Mouse (Mus musculus) intestine, postnatal 0 days (tissue): Measurements from ENCODE around the gene Hnrnpa1. TPM values are rescaled to one million over a fixed set of nuclear protein-coding genes. Genes with fewer than 3 reads are reported as not detected.

ENCODE experiments used
- ATAC-seq: fragments of 200-750 bp; cut with Nextera tagmentation; 2 replicates; pipeline ENCODE4 v1.8.0; 2017; ENCODE audit warnings: mild to moderate bottlenecking, moderate TSS enrichment, moderate library complexity
- H3K27ac ChIP-seq: fragments of 300-500 bp; sonication (generic); 2 replicates; pipeline ENCODE4 v1.5.1; 2014; ENCODE audit warnings: mild to moderate bottlenecking, low read depth, low read length, moderate library complexity
- H3K27me3 ChIP-seq: fragments of 300-500 bp; sonication (generic); replicated peaks from 2 replicates; pipeline ENCODE4 v1.6.1; 2014; ENCODE audit warnings: low read length, mixed read lengths; ENCODE audit not compliant: control insufficient read depth, insufficient read depth
- H3K36me3 ChIP-seq: fragments of 300-500 bp; sonication (generic); 2 replicates; pipeline ENCODE4 v1.6.1; 2014; ENCODE audit warnings: mild to moderate bottlenecking, moderate library complexity; ENCODE audit not compliant: control insufficient read depth, insufficient read depth
- H3K4me1 ChIP-seq: fragments of 300-500 bp; sonication (generic); replicated peaks from 2 replicates; pipeline ENCODE4 v1.6.1; 2014; ENCODE audit warnings: antibody characterized with exemption, low read length, mixed read lengths; ENCODE audit not compliant: control insufficient read depth, insufficient read depth
- H3K4me2 ChIP-seq: fragments of 300-500 bp; sonication (generic); replicated peaks from 2 replicates; pipeline ENCODE4 v1.6.1; 2014; ENCODE audit warnings: low read depth, mild to moderate bottlenecking, moderate library complexity
- H3K4me3 ChIP-seq: fragments of 300-500 bp; sonication (generic); 2 replicates; pipeline ENCODE4 v1.5.1; 2014; ENCODE audit warnings: low read depth, low read length
- H3K9ac ChIP-seq: fragments of 300-500 bp; sonication (generic); 2 replicates; pipeline ENCODE4 v1.6.1; 2014; ENCODE audit warnings: mild to moderate bottlenecking, low read depth, low read length
- H3K9me3 ChIP-seq: fragments of 300-500 bp; sonication (generic); 2 replicates; pipeline ENCODE4 v1.6.1; 2016; ENCODE audit warnings: mixed run types; ENCODE audit not compliant: control insufficient read depth
- CTCF ChIP-seq: sonication (generic); IDR thresholded peaks from 2 replicates; pipeline ENCODE4 v1.5.1; 2016; ENCODE audit warnings: low read depth, mild to moderate bottlenecking, control low read depth, antibody characterized with exemption, moderate library complexity
- WGBS: fragments of 180-500 bp; shearing (Covaris S2); extraction: QIAGEN DNeasy Blood & Tissue Kit; methylation state at CpG from one replicate; pipeline ENCODE4 v1.1.7; 2014; 5-methylcytosine and 5-hydroxymethylcytosine counted together
- polyA plus RNA-seq: library from polyadenylated mRNA; unstranded; fragments of >200 nt; fragmentation: Nextera tagmentation; extraction: Ambion mirVana; gene quantifications from 2 replicates; pipeline ENCODE4 v1.2.1, GENCODE M21; 2015

Hnrnpa1 gene
- polyA plus RNA-seq, 1 experiment from 2014 or later: 219 TPM

DNA sequence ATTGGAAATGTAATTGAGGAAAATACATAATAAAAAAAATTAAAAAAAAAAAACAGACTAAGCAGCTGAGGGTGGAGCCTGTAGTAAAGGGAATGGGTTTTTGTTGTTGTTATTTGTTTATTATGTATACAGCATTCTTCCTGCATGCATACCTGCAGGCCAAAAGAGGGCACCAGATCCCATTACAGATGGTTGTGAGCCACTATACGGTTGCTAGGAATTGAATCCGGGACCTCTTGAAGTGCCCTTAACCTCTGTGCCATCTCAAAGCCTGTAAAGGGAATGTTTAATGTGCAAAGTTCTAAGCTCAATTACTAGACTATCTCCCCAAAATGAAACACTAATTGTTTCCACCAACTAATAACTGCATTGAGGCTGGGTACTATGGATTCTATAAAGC is 16.1 kb upstream of the Hnrnpa1 start:
- 80% methylated on average over 2 of the region's 2 CpGs for WGBS
- Histone ChIP-seq H3K36me3 (no peaks in the 10 kb centered on the region), H3K4me3 (no peak overlapping the region), H3K9ac (no peak overlapping the region), H3K4me2 (no peak overlapping the region), H3K27ac (no peak overlapping the region), H3K27me3 (no peaks in the 10 kb centered on the region), H3K4me1 (no peaks in the 10 kb centered on the region), H3K9me3 (no peaks in the 10 kb centered on the region)
- TF ChIP-seq CTCF: peak; percentile 16; the same call in 1 of the 2 replicates
- ATAC-seq: no peak

DNA sequence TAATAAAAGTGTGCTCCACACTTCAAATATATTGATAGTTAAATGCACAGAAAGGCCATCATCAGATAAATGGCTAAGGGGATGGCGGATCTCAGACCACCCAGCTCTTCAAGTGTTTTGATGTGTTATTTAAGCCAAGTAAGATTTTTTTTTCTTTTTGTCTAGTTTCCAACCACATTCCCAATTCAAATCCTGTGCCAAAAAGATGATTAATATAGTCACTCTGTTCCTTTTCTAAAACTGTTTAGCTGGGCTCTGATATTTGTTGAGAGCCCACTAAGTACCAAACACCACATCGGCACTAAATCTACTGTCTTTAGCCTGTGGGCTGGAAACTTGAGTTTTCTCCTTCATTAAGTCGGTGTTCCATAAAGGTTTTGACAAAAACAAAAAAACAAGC is 13.2 kb upstream of the Hnrnpa1 start:
- no peak overlapping the region for H3K4me2 ChIP-seq
- no peak overlapping the region for H3K4me3 ChIP-seq
- no peaks in the 10 kb centered on the region for H3K4me1 ChIP-seq
- no peak for TF ChIP-seq CTCF
- H3K27ac ChIP-seq: no peak overlapping the region
- WGBS: 67% methylated on average over 3 of the region's 3 CpGs
- ATAC-seq: no peak
- no peaks in the 10 kb centered on the region for H3K36me3 ChIP-seq
- no peak overlapping the region for H3K9ac ChIP-seq
- no peaks in the 10 kb centered on the region for H3K9me3 ChIP-seq
- no peaks in the 10 kb centered on the region for H3K27me3 ChIP-seq

DNA sequence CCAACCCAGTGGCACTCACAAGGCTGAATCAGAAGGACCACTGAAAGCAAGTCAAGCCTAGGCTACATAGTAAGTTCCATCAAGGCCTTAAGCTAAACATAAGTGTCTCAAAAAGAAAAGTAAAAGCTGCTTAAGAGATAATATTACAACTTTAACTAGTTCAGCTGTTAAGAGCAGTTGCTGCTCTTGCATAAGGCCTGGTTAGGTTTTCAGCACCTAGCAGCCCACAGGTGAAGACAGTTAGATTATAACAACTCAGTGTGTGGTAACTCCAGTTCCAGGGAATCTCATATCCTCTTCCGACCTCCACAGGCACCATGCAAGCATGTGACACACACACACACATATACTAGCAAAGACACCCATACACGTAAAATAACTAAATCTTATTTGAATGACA is 12.7 kb upstream of the Hnrnpa1 start:
- Histone ChIP-seq H3K27me3 (no peaks in the 10 kb centered on the region), H3K4me3 (no peak overlapping the region), H3K27ac (0 out of 2 replicates have a peak overlapping the region, but pooled peaks have one; percentile 0), H3K9ac (no peak overlapping the region), H3K9me3 (no peaks in the 10 kb centered on the region), H3K36me3 (no peaks in the 10 kb centered on the region), H3K4me2 (no peak overlapping the region), H3K4me1 (no peaks in the 10 kb centered on the region)
- no peak for TF ChIP-seq CTCF
- no peak for ATAC-seq
- WGBS: 42% methylated on average over 2 of the region's 2 CpGs

DNA sequence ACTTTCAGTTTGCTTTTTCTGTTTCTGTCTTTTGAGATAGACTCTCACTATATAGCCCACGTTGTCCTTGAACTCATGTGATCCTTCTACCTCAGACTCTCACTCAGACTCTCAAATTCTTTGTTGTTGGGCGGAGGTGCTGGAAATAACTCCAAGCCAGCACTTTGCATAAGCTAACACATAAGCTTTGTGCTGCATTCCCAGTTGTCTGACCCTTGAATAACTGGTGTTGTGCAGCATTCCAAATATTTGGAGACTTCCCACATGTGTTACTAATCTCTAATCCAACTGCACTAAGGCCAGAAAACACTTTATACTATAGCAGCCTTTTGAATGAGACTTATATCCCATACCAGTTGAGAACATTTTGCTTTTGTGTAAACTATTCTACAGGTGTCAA is 11.3 kb upstream of the Hnrnpa1 start:
- no peak for TF ChIP-seq CTCF
- H3K4me2 ChIP-seq: no peak overlapping the region
- no peak overlapping the region for H3K9ac ChIP-seq
- WGBS: 59% methylated on average over 2 of the region's 2 CpGs
- H3K36me3 ChIP-seq: no peaks in the 10 kb centered on the region
- no peaks in the 10 kb centered on the region for H3K9me3 ChIP-seq
- H3K27ac ChIP-seq: no peak overlapping the region
- H3K4me1 ChIP-seq: no peaks in the 10 kb centered on the region
- no peak overlapping the region for H3K4me3 ChIP-seq
- no peak for ATAC-seq
- no peaks in the 10 kb centered on the region for H3K27me3 ChIP-seq

DNA sequence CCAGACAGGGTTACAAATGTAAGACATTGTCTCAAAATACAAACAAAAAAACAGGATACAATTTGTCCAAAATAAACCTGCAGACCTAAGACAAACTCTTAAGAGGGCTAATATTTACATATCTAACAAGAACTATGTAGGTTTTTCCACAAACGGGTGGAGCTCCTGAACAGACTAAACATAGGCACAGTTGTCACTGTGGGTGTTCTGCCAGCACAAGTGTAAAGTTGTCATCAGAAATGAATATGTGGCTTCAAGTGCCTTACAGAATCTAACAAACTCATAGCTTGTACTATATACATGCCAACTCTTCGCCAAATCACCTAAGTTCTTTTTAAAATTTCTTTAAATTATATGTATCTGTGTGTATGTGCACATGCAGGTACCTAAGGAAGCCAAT is 7.1 kb upstream of the Hnrnpa1 start:
- ATAC-seq: no peak
- 63% methylated on average over 2 of the region's 2 CpGs for WGBS
- Histone ChIP-seq H3K4me2 (no peak overlapping the region), H3K27me3 (no peaks in the 10 kb centered on the region), H3K27ac (no peak overlapping the region; the same call in 1 of the 2 replicates), H3K4me1 (no peaks in the 10 kb centered on the region), H3K9ac (no peak overlapping the region), H3K4me3 (no peak overlapping the region), H3K36me3 (no peaks in the 10 kb centered on the region), H3K9me3 (no peaks in the 10 kb centered on the region)
- no peak for TF ChIP-seq CTCF

DNA sequence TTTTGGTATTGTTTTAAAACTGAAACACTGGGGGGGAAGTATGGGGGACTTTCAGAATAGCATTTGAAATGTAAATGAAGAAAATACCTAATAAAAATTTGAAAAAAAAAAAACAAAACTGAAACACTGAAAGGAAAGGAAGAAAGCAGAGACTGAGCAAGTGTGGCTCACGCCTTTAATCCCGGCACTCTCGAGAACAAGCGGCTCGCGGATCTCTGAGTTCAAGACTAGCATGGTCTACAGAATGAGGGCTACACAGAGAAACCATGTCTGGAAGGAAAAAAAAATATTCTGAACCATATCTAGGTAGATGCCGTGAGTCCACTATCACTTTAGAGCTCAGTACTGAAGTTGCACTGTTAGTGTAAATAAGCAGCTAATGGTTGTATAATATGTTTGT is 2.9 kb upstream of the Hnrnpa1 start:
- 88% methylated on average over 7 of the region's 7 CpGs for WGBS
- H3K4me2 ChIP-seq: no peak overlapping the region
- H3K9me3 ChIP-seq: no peaks in the 10 kb centered on the region
- no peak for ATAC-seq
- H3K4me3 ChIP-seq: no peak overlapping the region
- peaks cover 8% of the 10 kb centered on the region; the same call in 1 of the 2 replicates for H3K36me3 ChIP-seq
- H3K9ac ChIP-seq: no peak overlapping the region
- H3K4me1 ChIP-seq: no peaks in the 10 kb centered on the region
- no peaks in the 10 kb centered on the region for H3K27me3 ChIP-seq
- no peak for TF ChIP-seq CTCF
- no peak overlapping the region for H3K27ac ChIP-seq

DNA sequence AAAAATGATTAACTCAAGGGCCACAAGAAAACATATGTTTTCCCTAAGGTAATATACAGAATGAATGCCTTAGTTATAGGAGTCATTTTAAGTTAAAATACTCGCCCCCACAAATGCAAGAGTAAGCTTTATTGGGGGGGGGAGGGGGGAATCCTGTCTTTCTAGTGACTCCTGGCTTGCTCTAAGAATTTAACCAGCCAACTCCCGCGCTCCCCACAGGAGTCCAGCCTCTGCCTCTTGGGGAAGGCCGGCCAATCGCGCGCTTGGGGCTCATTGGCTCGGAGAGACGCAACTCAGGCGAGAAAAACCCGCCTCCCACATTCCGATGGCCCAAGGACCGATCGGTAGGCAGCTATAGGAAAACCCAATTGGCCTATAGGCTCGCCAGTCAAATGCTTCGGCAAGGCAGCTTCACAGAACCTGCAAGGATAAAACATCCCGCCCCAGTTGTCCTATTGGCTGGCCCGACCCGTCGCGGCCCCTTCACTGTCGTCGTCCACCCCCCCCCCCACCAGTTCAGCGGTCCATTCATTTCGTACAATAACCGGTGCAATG is 1.0 kb upstream of the Hnrnpa1 start:
- peak overlapping the region; percentile 70 for H3K4me2 ChIP-seq
- H3K4me3 ChIP-seq: peak overlapping the region; percentile 52
- peaks cover 26% of the 10 kb centered on the region for H3K36me3 ChIP-seq
- peak; percentile 86 for ATAC-seq
- H3K4me1 ChIP-seq: no peaks in the 10 kb centered on the region
- H3K9ac ChIP-seq: peak overlapping the region; percentile 41
- no peaks in the 10 kb centered on the region for H3K27me3 ChIP-seq
- H3K27ac ChIP-seq: peak overlapping the region; percentile 83
- no peaks in the 10 kb centered on the region for H3K9me3 ChIP-seq
- no peak for TF ChIP-seq CTCF
- under 1% methylated on average over 26 of the region's 26 CpGs for WGBS
